Comparison of ENCODE assay signal across 9 mouse cellular contexts in genomic region chr4:137952840-137953239, GRCm38 (mm10). TPM values are rescaled to one million over a fixed set of nuclear protein-coding genes. Genes with fewer than 3 reads are reported as not detected.
A peak's percentile ranks its signal among the peaks of the same experiment; 100 is the strongest.
DNase-seq lines count a peak whose midpoint lies in the region; ATAC-seq and TF ChIP-seq lines count a peak whose summit lies in the region.
"Had no signal": no experiment of that assay in that cellular context is flagged by ENCODE, and none has a peak within 500 bp of the region (broad histone marks: within the 10 kb centered on the region; RNA-seq: fewer than 3 reads in every experiment).

No protein-coding gene starts in this region.

- no peak overlapping the region for H3K9ac ChIP-seq in forebrain, embryonic 15.5 days (replicated peaks)
- no peak overlapping the region for H3K9ac ChIP-seq in midbrain, postnatal 0 days (replicated peaks; ENCODE audit: low read length, poor library complexity, severe bottlenecking)

- H3K36me3 ChIP-seq in forebrain, embryonic 10.5 days (replicated peaks) = peaks cover 71% of the 10 kb centered on the region
- peaks cover 23% of the 10 kb centered on the region for H3K36me3 ChIP-seq in forebrain, embryonic 15.5 days
- H3K36me3 ChIP-seq in midbrain, postnatal 0 days (ENCODE audit: insufficient read depth, low read length) = peaks cover 46% of the 10 kb centered on the region

- no peak overlapping the region for H3K27ac ChIP-seq in forebrain, embryonic 10.5 days
- H3K27ac ChIP-seq in forebrain, embryonic 15.5 days (replicated peaks) = no peak overlapping the region
- H3K27ac ChIP-seq in midbrain, postnatal 0 days (ENCODE audit: low read depth, low read length) = no peak overlapping the region

- DNase-seq in forebrain, embryonic 10.5 days (ENCODE audit: extremely low spot score, low spot score) = peak; percentile 75
- peak; percentile 73 to 83 for DNase-seq in CD8-positive naive resting alpha-beta T cell, adult 2 months (ENCODE audit: low read depth in 2 of 2, low spot score in 2 of 2)
- DNase-seq in c-Kit-positive CD71-positive TER-119-positive erythroid progenitor cells, embryonic 14.5 days (ENCODE audit: low spot score) = peak; percentile 79
- DNase-seq in gastrocnemius, postnatal 14 days = peak; percentile 79
- DNase-seq in layer of hippocampus, postnatal 36 days = peak; percentile 51 to 68
- DNase-seq in midbrain, postnatal 0 days (ENCODE audit: low spot score) = peak; percentile 83
- peak; percentile 94 for DNase-seq in testis, postnatal 10 days (ENCODE audit: low spot score)

- H3K4me3 ChIP-seq in forebrain, embryonic 10.5 days = no peak overlapping the region
- no peak overlapping the region for H3K4me3 ChIP-seq in forebrain, embryonic 15.5 days
- no peak overlapping the region for H3K4me3 ChIP-seq in midbrain, postnatal 0 days (ENCODE audit: low read depth, low read length)

- no peak overlapping the region for H3K4me2 ChIP-seq in forebrain, embryonic 15.5 days (replicated peaks)
- H3K4me2 ChIP-seq in midbrain, postnatal 0 days (ENCODE audit: low read depth, low read length, poor library complexity, severe bottlenecking) = no peak overlapping the region

- intact Hi-C loops in gastrocnemius, postnatal 14 days (cut with DNase I; ENCODE audit: low total_unique reads) = loop anchor here (10.0 kb wide), 1 partner anchor 218 kb away; no protein-coding TSS in a partner anchor

- no peaks in the 10 kb centered on the region for H3K4me1 ChIP-seq in forebrain, embryonic 10.5 days
- H3K4me1 ChIP-seq in forebrain, embryonic 15.5 days = no peaks in the 10 kb centered on the region
- H3K4me1 ChIP-seq in midbrain, postnatal 0 days (ENCODE audit: insufficient read depth, low read length) = no peaks in the 10 kb centered on the region

- ATAC-seq in forebrain, embryonic 15.5 days (replicated peaks) = no peak
- no peak for ATAC-seq in midbrain, postnatal 0 days (ENCODE audit: low FRiP score)
- ATAC-seq: Patski had no signal

- no peaks in the 10 kb centered on the region for H3K9me3 ChIP-seq in forebrain, embryonic 10.5 days
- no peaks in the 10 kb centered on the region for H3K9me3 ChIP-seq in forebrain, embryonic 15.5 days
- no peaks in the 10 kb centered on the region for H3K9me3 ChIP-seq in midbrain, postnatal 0 days (ENCODE audit: low read length)

- peak; percentile 94 for TF ChIP-seq CTCF in midbrain, postnatal 0 days (IDR thresholded peaks at IDR 0.05)

- WGBS in forebrain, embryonic 10.5 days = 36% methylated on average over 4 of the region's 4 CpGs
- WGBS in forebrain, embryonic 15.5 days = 33% methylated on average over 4 of the region's 4 CpGs
- WGBS in midbrain, postnatal 0 days = 35% methylated on average over 4 of the region's 4 CpGs

- no peaks in the 10 kb centered on the region for H3K27me3 ChIP-seq in forebrain, embryonic 10.5 days (ENCODE audit: poor library complexity, severe bottlenecking)
- H3K27me3 ChIP-seq in forebrain, embryonic 15.5 days = no peaks in the 10 kb centered on the region
- no peaks in the 10 kb centered on the region for H3K27me3 ChIP-seq in midbrain, postnatal 0 days (ENCODE audit: insufficient read depth, low read length)
- H3K27me3 ChIP-seq: Patski had no signal

RNA-seq across cellular contexts. Expression of gene Eif4g3, which starts 40.0 kb away (rescaled TPM):
- 36.5 and 37.2 TPM in 2 replicates for polyA plus RNA-seq in forebrain, embryonic 10.5 days (2016; fragmentation: Nextera tagmentation; extraction: Ambion mirVana)
- 48.6 and 49.7 TPM in 2 replicates for polyA plus RNA-seq in forebrain, embryonic 15.5 days (2015; fragmentation: Nextera tagmentation; extraction: Ambion mirVana)
- total RNA-seq in gastrocnemius, postnatal 14 days (2021) = 10 to 100 TPM; 95.2 to 98.9 TPM
- 100 to 1,000 TPM; 142 to 157 TPM for total RNA-seq in layer of hippocampus, postnatal 36 days (2021)
- total RNA-seq in midbrain, postnatal 0 days (2014; rRNA removed) = 70.0 and 92.2 TPM in 2 replicates
- polyA plus RNA-seq in midbrain, postnatal 0 days (2015; fragmentation: Nextera tagmentation; extraction: Ambion mirVana) = 36.0 and 42.4 TPM in 2 replicates
